Mouse (Mus musculus) neural tube, embryonic 13.5 days (tissue): Measurements from ENCODE around the gene Fer1l5. TPM values are rescaled to one million over a fixed set of nuclear protein-coding genes. Genes with fewer than 3 reads are reported as not detected.

ENCODE experiments used
- ATAC-seq: fragments of 200-750 bp; cut with Nextera tagmentation; 2 replicates; pipeline ENCODE4 v1.8.0; 2017; ENCODE audit warnings: low read depth, mild to moderate bottlenecking, moderate TSS enrichment, moderate library complexity
- H3K27ac ChIP-seq: fragments of 300-500 bp; sonication (generic); replicated peaks from 2 replicates; pipeline ENCODE4 v1.5.1; 2015; ENCODE audit warnings: moderate library complexity, mild to moderate bottlenecking, inconsistent platforms
- H3K27me3 ChIP-seq: fragments of 300-500 bp; sonication (generic); 2 replicates; pipeline ENCODE4 v1.6.1; 2015; ENCODE audit warnings: mild to moderate bottlenecking, inconsistent platforms
- H3K36me3 ChIP-seq: fragments of 300-500 bp; sonication (generic); 2 replicates; pipeline ENCODE4 v1.6.1; 2015; ENCODE audit warnings: mild to moderate bottlenecking, inconsistent platforms
- H3K4me1 ChIP-seq: fragments of 300-500 bp; sonication (generic); replicated peaks from 2 replicates; pipeline ENCODE4 v1.6.1; 2015; ENCODE audit warnings: inconsistent platforms
- H3K4me2 ChIP-seq: fragments of 300-500 bp; sonication (generic); 2 replicates; pipeline ENCODE4 v1.6.1; 2015; ENCODE audit warnings: inconsistent platforms, mild to moderate bottlenecking, moderate library complexity
- H3K4me3 ChIP-seq: fragments of 300-500 bp; sonication (generic); 2 replicates; pipeline ENCODE4 v1.5.1; 2015; ENCODE audit warnings: mild to moderate bottlenecking, inconsistent platforms
- H3K9ac ChIP-seq: fragments of 300-500 bp; sonication (generic); 2 replicates; pipeline ENCODE4 v1.6.1; 2015; ENCODE audit warnings: moderate library complexity, mild to moderate bottlenecking, inconsistent platforms
- H3K9me3 ChIP-seq: fragments of 300-500 bp; sonication (generic); 2 replicates; pipeline ENCODE4 v1.6.1; 2016; ENCODE audit warnings: inconsistent platforms
- WGBS: fragments of 180-500 bp; shearing (Covaris S2); methylation state at CpG from one replicate; pipeline ENCODE4 v1.1.7; 2015; 5-methylcytosine and 5-hydroxymethylcytosine counted together
- microRNA-seq: library from miRNA; unstranded; fragments of <30 nt; microRNA quantifications from one replicate; pipeline ENCODE4, GENCODE M21; 2016
- polyA plus RNA-seq: library from polyadenylated mRNA; unstranded; fragments of >200 nt; fragmentation: Nextera tagmentation; extraction: Ambion mirVana; gene quantifications from 2 replicates; pipeline ENCODE4 v1.2.1, GENCODE M21; 2015

The Fer1l5 gene
- polyA plus RNA-seq, 1 experiment from 2014 or later = 2.7 TPM

DNA sequence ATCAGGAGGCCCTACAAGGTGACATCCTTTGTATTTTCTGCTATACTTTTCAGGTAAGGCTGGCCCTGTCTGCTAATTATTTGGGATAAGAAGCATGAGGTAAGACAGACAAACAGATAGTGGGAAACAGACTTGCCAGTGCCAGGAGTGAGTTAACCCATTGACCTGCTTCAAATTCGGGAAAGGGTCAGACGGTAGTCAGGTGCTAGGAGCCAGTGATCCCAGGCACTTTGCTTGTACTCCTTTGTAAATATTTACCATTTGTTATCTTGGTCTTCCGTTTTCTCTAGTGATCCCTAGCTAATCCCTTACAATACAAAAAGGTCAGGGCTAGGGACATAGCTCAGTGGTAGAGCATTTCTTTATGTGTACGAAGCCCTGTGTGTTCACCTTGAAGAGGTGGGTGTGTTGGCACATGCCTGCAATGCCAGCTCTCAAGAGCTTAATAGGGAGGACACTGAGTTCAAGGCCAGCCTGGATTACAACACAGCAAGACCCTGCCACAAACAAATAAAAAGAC lies 93.6 kb downstream of the Fer1l5 start:
- H3K36me3 ChIP-seq = no peaks in the 10 kb centered on the region

DNA sequence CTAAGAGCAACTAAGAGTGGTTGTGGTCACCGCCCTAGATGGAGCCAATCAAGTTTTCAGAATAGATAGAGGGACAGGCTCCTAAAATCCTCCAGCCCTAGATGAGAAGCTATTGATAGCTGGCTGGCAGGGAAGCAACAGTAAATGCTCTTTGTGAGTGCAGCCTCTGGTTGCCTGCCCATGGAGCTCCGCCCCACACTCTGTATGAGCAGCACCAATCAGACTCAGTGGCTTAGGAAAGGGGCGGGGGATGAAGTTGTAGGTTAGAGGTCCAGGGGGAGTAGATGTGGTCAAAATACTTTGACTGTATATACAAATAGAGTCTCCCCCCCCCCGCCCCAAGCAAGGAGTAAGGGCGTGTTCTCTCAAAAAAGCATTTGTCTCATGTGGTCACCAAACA lies 95.4 kb downstream of the Fer1l5 start:
- Histone ChIP-seq H3K27me3 (no peaks in the 10 kb centered on the region), H3K4me1 (peaks cover 8% of the 10 kb centered on the region), H3K9ac (no peak overlapping the region), H3K4me2 (no peak overlapping the region), H3K27ac (no peak overlapping the region), H3K36me3 (no peaks in the 10 kb centered on the region), H3K4me3 (no peak overlapping the region), H3K9me3 (no peaks in the 10 kb centered on the region)
- WGBS = 52% methylated on average over 5 of the region's 5 CpGs
- ATAC-seq = no peak

More for the DNA sequence above, 93.6 kb downstream of the Fer1l5 start:
- no peaks in the 10 kb centered on the region for H3K27me3 ChIP-seq
- no peak overlapping the region for H3K9ac ChIP-seq
- no peak for ATAC-seq
- no peak overlapping the region for H3K4me3 ChIP-seq
- H3K4me1 ChIP-seq = no peaks in the 10 kb centered on the region; the same call in 1 of the 2 replicates
- H3K9me3 ChIP-seq = no peaks in the 10 kb centered on the region
- WGBS = 82% methylated on average over 4 of the region's 4 CpGs
- no peak overlapping the region for H3K4me2 ChIP-seq
- H3K27ac ChIP-seq = no peak overlapping the region

GRCm38 (mm10) chr1:36469811-36470444 lies 97.8 kb downstream of the Fer1l5 start:
- no peak overlapping the region for H3K9ac ChIP-seq
- H3K27me3 ChIP-seq = no peaks in the 10 kb centered on the region
- no peaks in the 10 kb centered on the region for H3K36me3 ChIP-seq
- no peak overlapping the region for H3K4me3 ChIP-seq
- H3K4me2 ChIP-seq = peak overlapping the region; percentile 64; the same call in 1 of the 2 replicates
- H3K27ac ChIP-seq = no peak overlapping the region
- H3K9me3 ChIP-seq = no peaks in the 10 kb centered on the region
- no peak for ATAC-seq
- WGBS = 48% methylated on average over 2 of the region's 2 CpGs
- peaks cover 33% of the 10 kb centered on the region for H3K4me1 ChIP-seq

GRCm38 (mm10) chr1:36471181-36472105 lies 99.4 kb downstream of the Fer1l5 start, which contains the start of gene Cnnm4:
Gene Cnnm4 (plus strand): TSS chr1:36471620.
- ATAC-seq = peak; percentile 91
- under 1% methylated on average over 73 of the region's 98 CpGs for WGBS

More at GRCm38 (mm10) chr1:36471181-36472105, 99.4 kb downstream of the Fer1l5 start, which contains the start of gene Cnnm4:
- Histone ChIP-seq H3K4me1 (peaks cover 48% of the 10 kb centered on the region), H3K36me3 (no peaks in the 10 kb centered on the region), H3K4me2 (peak within 1 kb of the TSS; percentile 64), H3K27me3 (no peaks in the 10 kb centered on the region), H3K9me3 (no peaks in the 10 kb centered on the region), H3K4me3 (peak within 1 kb of the TSS; percentile 62), H3K27ac (peak within 1 kb of the TSS; percentile 39), H3K9ac (peak within 1 kb of the TSS; percentile 76)

Small RNA genes lying within 50 kb of the gene (microRNA-seq; reads per million reads assigned to microRNA genes)
- not detected for gene Mir6898

Other genes starting within 250 kb of the Fer1l5 start
- gene Uggt1, start 127.6 kb upstream of the Fer1l5 start, polyA plus RNA-seq = 47.1 and 52.0 TPM in 2 replicates
- gene Neurl3, start 97.6 kb upstream of the Fer1l5 start, polyA plus RNA-seq = 1.0 TPM in 2 replicates
- gene Arid5a, start 64.6 kb upstream of the Fer1l5 start, polyA plus RNA-seq = 4.4 and 5.0 TPM in 2 replicates
- gene Kansl3, start 3.1 kb upstream of the Fer1l5 start, polyA plus RNA-seq = 34.8 and 36.3 TPM in 2 replicates
- 73.1 and 74.6 TPM in 2 replicates for gene Lman2l, start 73.0 kb downstream of the Fer1l5 start, polyA plus RNA-seq
- gene Cnnm4, start 99.3 kb downstream of the Fer1l5 start, polyA plus RNA-seq = 9.3 and 10.3 TPM in 2 replicates
- gene Cnnm3, start 139.6 kb downstream of the Fer1l5 start, polyA plus RNA-seq = 3.4 and 4.2 TPM in 2 replicates
- gene Ankrd23, start 164.6 kb downstream of the Fer1l5 start, polyA plus RNA-seq = 19.0 and 19.2 TPM in 2 replicates
- 0.32 and 1.9 TPM in 2 replicates for gene Gm42417, start 167.1 kb downstream of the Fer1l5 start, polyA plus RNA-seq
- gene Ankrd39, start 175.2 kb downstream of the Fer1l5 start, polyA plus RNA-seq = 23.8 and 26.2 TPM in 2 replicates
- 23.4 and 25.2 TPM in 2 replicates for gene Sema4c, start 186.1 kb downstream of the Fer1l5 start, polyA plus RNA-seq